Mouse (Mus musculus) cerebellum, postnatal 4 days (tissue): Measurements from ENCODE around the gene Apof.
A peak's percentile ranks its signal among the peaks of the same experiment; 100 is the strongest.
"Not testable (repeated sequence)": the region's sequence is repeated elsewhere in the genome, so short reads cannot be mapped to it uniquely, and the experiment has no call there.

Source experiments
- DNase-seq, 2 experiments: peaks; one replicate each; pipeline ENCODE4 v3.0.0; 2022; ENCODE audit warnings: low spot score in 2 of 2, mixed read lengths in 1 of 2

Apof gene

DNA sequence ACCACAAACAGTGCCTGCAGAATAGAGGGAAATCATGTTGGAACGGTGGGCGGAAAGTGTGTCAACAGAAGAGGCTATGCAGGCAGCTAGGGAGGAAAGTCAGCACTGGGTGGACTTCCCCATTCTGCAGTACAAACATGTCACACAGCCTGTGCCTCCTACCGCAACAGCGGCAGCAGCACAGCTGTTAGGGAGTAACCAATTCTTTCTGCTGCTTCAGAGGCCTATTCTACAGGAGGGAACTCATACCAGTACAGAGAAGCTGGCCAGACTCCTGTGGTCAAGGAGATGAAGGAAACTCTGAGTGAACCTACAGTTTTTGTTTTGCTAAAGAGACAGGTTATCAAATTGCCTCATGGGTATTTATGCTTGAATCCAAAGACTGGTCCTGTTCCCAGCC lies 9.5 kb upstream of the Apof start:
- DNase-seq = no peak

DNA sequence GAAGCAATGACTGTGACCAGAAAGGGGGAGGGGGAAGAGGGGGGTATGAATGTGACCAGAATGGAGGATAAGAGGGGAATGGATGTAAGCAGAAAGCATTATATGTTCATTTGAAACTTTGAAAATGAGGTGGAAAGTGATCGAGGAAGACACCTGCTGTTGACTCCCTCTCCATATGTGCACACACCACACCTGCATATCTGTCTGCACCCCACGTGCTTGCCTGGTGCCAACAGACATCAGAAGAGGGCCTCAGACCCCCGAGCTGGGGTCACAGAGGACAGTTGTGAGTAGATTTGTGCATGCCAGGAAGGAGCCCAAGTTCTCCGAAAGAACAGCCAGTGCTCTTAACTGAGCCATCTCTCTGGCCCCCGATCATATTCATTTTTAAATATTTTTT lies 8.5 kb upstream of the Apof start:
- DNase-seq = no peak

DNA sequence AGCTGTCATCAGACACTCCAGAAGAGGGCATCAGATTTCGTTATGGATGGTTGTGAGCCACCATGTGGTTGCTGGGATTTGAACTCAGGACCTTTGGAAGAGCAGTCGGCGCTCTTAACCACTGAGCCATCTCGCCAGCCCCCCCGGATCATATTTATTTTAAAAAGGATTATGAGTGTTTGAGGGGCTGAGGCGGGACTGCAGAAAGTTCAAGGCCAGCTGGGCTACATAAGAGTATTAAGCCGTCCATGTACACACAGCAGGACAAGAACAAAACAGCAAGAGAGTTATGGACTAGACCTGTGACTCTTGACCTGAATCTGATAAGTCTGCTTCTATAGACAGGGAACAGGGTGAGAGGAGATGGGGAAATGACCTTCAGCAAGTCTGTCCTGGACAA lies 8.1 kb upstream of the Apof start:
- DNase-seq = not testable (repeated sequence)

DNA sequence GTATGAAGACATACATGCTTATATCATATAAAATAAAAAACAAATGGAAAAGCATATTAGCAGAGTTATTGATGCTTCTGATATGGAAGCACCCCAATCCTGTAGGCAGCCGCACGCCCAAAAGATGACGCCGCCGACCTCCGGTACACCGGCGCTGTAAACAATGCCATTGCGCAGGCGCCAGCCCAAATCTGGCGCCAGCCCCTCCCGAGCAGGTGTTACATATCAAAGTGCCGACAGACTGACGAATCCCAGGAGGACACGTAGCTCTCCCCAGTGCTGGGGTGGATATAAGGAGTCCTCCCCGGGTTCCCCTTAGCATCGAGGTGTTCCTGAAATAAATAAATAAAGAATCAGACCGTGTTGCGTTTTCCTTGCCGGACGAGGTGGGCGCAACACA lies 6.2 kb upstream of the Apof start:
- DNase-seq = no peak

DNA sequence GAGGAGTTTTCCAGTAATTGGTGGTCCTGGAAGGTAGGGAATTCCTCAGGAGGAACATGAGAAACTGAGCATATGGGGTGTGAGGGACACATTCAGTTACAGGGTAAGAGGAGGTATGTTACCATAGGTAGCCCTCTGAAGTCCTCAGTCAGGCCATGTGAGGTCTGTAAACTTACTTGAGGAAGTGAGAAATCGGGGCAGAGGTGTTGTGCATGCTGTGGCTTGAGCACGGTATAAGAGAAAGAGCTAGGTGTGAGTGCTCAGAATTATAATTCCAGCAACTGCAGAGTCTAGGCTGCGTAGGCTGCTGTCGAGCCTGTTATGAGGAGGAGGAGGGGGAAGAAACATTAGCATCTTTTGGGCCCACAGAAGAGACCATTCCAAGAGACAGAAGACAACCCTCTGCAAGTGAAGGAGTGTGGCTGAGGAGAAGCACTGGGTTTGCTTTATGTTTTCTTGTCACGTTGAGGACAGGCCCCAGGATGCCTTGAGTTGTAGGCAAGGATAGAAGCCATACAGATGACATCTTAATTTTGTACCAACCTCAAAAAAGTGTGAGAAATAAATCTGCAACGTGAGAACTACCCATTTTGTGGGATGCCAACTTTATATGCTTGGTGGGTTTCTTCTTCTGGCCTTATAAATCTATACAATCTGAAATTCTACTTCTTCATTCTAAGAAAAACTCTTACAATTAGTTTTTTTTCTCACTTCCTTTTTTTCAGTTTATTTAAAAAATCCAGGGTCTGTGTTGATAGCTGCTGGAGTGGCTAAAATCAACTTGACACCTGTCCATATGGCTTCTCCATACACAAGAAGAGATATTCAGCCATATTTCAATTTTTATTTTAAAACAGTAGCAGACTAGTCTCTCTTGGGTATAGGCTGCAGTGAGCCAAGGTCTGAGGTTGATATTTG lies 4.8 kb upstream of the Apof start:
- no peak for DNase-seq

DNA sequence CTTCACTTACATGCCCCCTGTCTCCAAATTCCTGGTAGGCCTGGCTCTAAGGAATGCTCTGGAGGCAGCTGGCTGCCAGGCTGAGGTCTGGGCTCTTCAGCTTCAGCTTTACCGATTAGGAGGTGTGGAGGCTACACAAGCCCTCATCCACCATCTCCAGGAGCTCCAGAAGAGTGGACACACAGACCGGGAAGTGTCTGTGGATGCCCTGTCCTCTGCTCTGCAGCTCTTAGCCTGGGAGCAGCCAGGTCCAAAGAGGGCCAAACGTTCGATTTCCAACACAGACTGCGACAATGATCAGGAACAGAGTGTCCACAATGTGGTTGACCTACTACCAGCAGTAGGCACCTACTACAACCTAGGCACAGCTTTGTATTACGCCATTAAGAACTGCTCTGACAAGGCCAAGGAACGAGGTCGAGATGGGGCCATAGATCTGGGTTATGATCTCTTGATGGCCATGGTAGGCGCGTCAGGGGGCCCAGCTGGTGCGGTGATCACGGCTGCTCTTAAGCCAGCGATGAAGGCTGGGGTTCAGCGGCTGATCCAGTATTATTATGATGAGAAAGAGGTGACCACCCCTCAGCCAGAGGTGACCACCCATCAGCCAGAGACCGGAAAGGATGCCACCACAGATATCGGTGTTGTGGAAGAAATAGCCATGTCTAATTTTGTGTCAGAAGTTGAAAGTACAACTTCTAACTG lies 887 bp downstream of the Apof start:
- DNase-seq = no peak

DNA sequence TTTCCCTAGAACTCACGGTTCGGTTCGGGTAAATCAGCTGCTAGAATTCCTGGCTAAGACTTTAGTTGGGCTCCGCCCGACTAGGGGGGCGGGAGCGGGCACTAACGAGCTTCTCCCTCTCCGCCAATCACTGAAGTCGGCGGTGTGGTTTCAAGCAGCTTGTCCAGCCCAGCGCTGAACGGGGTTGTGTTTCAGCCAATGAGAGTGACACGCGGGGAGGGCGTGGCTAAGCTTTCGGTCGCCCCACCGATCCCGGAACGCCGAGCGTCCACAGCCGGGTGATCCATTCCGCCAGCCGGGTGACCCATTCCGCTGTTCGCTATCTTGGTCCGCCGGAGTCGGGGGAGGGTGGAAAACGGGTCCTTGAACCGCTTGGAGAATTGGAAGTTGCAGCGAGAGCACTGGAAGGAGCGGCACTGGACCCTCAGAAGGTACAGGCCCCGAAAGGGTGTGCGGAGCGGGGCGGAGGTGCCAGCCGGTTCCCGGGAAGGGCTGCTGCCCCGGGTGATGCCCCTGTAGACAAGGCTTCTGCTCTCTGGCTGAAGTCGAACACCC lies 1.9 kb downstream of the Apof start, which contains the start of gene Stat2:
Stat2 (plus strand) TSS at position 273 of the 555 bp plus-strand sequence.
- DNase-seq = peak; percentile 80 to 92

DNA sequence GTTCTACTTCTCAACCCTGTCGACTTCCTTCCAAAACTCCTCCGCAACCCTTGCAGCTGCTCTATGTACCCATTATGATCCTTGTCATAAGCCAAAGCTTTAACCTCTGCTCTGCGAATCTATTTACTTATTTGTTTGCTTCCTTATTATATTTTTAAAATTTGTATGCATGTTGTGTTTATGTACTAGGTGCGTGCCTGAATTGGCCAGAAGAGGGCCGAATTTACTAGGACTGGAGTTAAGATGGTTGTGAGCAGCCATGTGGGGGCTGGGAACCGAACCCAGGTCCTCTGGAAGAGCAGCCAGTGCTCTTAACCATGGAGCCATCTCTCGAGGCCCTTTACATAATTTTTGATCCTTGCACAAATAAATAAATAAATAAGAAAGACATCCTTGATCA lies 2.4 kb downstream of the Apof start:
- DNase-seq = no peak

DNA sequence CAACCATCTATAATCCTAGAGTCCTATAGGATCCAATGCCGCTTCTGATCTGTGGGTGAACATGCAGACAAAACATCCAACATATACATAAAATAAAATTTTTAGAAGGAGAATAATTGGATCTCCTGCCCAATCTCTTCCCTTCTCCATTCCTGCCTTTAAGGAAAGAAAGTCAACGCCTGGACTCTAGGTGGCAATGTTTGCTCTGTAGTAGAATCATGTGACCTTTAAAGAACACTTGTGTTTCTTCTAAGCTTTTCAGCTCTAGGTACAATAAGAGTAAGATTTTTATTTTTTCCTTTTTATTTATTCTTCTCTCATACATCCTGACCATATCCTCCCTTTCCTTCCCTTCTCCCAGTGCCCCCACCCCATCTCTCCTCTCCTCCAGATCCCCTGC lies 3.4 kb downstream of the Apof start:
- no peak for DNase-seq

DNA sequence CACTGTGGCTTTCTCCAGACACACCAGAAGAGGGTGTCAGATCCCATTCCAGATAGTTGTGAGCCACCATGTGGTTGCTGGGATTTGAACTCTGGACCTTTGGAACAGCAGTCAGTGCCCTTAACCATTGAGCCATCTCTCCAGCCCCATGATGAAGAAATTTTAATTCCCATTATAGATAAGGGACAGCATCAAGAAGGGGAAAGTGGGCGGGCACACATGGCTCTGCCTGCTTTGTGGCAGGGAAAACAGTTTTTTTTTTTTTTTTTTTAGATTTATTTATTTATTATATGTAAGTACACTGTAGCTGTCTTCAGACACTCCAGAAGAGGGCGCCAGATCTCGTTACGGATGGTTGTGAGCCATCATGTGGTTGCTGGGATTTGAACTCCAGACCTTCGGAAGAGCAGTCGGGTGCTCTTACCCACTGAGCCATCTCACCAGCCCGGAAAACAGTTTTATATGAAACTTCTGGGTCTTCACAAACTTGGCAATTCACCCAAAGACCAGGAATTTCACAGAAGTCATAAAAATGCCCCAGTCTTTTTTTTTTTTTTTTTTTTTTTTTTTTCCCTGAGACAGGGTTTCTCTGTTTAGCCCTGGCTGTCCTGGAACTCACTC lies 4.5 kb downstream of the Apof start:
- not testable (repeated sequence) for DNase-seq

DNA sequence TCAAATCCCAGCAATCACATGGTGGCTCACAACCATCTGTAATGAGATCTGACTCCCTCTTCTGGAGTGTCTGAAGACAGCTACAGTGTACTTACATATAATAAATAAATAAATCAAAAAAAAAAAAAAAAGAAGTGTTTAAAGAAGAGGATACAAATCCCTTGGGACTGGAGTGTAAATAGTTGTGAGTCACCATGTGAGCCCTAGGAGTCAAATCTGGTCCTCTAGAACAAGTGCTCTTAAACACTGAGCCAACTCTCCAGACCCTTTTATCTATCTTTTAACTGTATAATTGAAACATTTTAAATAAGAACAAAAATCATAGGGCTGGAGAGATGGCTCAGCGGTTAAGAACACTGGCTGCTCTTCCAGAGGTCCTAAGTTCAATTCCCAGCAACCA lies 6.9 kb downstream of the Apof start:
- DNase-seq = not testable (repeated sequence)

DNA sequence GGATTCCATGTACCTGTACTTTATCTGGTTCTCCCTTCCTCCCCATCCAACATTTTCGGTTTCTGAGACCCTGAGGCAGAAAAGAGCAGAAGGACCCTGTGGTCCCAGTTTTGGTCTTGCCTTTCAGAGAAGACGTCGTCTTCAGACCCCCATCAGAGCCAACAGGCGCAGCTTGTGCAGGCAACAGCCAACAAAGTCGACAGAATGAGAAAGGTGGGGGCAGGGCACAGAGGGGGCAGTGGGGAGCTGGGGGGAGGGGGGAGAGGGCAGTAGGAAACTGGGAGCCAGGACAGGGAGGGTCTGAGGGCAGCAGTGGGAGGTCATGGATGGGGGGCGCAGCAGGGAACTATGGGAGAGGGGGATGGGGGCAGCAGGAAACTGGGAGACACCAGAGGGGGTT lies 9.7 kb downstream of the Apof start:
- DNase-seq = no peak

DNA sequence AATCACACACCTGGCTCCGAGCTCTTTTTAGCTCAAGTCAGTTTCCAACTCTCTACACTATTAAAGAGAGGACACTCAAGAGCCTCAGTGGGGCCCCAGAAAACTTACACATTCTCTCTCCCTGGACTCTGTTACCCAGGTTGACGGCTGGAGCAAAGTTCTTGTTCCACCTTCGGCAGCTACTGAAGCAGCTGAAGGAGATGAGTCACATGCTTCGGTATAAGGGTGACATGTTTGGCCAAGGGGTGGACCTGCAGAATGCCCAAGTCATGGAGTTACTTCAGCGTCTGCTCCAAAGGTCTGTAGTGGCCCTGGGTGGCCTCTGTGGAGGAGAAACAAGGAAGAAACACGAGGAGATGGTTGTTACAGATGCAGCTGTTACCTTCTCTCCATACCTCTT lies 12.5 kb downstream of the Apof start:
- no peak for DNase-seq

DNA sequence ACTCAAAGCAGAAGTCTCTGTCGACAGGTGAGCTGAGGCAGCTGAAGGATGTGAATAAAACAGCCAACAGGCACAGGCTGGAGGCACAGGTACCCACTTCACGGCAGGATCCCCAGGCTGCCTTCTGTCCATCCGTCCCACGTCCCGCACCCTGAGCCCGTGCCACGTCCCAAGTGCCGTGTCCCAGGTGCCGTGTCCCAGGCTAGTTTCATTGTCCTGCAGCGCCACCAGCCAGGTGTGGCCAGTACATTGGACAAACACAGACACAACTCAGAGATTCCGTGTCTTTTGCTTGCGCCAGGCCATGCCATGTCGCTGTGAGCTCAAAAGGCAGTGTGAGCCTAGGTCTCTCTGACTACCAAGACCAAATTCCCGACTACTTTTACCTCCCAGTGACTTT lies 13.2 kb downstream of the Apof start:
- DNase-seq = no peak

DNA sequence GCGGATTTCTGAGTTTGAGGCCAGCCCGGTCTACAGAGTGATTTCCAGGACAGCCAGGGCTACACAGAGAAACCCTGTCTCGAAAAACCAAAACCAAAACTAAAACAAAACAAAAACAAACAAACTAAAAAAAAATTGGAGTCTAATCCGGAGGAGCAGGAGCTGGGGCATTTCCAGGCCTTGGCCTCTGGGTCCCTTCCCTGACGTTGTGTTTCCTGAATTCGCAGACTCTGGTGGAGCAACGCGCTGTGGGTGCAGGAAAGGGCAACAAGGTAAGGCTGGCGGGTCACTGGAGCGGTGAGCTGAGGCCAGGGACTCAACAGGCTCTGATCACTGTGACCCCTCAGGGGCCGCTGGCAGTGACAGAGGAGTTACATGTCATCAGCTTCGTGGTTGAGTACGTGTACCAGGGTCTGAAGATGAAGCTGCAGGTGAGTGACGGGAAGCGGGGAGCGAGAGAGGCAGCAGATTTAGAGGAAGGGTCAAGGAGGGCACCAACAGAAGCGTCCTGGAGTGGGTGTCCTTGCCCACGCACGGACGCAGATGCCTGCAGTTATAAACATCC lies 14.5 kb downstream of the Apof start:
- DNase-seq = no peak

DNA sequence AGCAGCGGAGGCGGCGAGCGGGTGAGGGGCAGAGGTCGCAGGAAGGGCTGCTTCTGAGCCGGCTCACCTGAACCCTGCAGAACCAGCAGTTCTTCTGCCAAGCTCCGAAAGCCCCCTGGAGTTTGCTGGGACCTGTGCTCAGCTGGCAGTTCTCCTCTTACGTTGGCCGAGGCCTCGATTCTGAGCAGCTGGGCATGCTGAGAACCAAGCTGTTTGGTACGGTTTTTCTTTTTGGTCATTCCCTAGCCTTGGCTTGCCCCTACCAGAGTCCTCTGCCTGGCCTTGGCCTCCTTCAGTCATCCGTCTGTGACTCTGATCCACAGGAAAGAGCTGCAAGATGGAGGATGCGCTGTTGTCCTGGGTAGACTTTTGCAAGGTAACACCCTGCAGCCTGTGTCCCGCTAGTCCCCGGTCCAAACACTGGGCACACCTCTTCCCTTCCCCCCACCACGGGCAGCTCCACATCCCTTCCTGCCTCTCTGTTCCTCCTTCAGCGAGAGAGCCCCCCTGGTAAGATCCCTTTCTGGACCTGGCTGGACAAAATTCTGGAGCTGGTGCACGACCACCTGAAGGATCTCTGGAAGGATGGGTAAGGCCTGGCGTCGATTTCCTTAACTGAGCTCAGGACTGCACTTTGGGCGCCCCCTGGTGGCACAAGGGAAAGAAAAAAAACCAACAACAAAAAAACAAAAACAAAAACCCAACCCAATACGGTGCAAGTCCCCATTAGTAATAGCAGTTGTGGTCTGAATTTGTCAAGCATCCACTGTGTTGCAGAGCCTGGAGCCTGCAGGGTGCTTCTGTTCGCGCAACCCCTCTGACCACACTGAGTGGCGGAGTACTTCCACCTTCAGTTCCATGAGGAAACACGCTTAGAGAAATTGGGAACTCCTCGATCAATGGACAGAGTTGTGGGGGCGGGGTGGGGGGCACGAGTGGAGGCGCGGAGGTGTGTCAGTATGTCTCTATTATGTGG lies 15.4 kb downstream of the Apof start:
- peak; percentile 56 to 77 for DNase-seq

DNA sequence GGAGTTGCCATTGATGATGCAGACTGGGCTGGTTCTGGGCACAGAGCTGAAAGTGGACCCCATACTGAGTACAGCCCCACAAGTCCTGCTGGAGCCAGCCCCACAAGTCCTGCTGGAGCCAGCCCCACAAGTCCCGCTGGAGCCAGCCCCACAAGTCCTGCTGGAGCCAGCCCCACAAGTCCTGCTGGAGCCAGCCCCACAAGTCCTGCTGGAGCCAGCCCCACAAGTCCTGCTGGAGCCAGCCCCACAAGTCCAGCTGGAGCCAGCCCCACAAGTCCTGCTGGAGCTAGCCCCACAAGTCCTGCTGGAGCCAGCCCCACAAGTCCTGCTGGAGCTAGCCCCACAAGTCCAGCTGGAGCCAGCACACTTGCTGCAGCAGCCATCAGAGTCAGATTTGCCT lies 22.1 kb downstream of the Apof start:
- peak in 1 of 2 experiments; percentile 30 for DNase-seq

DNA sequence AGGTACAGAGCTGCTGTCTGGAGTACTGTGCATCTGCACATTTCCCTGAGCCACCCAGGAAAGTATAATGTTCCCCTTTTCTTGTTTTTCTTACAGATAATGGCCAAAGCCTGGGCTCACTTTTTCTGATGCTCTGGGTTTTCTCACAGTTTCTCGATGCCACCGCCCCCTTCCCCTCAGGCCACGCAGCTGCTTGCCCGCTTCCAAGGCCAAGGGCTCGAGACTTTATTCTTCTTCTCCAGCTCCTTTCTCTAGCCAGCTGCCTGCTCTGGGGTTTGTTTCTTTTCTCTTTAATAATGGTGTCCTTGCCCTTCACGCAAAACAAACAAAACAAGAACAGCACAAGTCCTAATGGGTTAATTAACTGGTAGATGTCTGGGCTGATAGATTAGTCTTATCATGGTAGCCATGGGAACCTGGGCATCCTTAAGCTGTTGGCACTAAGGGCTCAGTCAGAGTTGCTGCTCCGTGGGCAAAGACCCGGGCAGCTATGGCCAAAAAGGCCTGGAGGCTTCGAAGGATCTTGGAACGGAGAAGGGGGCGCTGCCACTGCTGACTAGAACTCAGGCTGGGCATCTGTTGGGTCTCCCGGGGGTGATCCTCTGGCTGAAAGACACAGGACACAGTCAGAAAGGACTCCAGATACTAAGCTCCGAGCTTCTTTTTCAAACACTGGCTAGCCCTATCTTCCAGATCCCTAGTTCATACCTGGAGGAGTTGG lies 28.1 kb downstream of the Apof start:
- DNase-seq = no peak

DNA sequence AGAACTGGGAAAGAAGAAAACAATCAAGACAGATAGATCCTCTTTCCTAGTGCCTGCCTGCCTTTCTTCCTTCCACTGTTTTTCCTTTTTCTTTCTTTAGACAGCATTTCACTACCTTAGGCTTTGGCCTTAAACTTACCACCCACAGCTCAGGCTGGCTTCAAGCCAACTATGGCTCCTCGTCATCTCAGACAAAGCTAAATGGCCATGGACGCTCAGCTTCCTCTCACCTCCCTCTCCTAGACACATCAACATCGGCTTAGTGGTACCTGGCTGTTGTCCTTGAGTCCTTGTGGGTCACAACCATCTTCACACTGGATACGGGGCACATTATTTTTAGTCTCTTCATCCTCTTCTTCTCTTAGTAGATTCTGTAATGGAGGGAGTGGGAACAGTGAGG lies 28.8 kb downstream of the Apof start:
- DNase-seq = peak in 1 of 2 experiments; percentile 41

DNA sequence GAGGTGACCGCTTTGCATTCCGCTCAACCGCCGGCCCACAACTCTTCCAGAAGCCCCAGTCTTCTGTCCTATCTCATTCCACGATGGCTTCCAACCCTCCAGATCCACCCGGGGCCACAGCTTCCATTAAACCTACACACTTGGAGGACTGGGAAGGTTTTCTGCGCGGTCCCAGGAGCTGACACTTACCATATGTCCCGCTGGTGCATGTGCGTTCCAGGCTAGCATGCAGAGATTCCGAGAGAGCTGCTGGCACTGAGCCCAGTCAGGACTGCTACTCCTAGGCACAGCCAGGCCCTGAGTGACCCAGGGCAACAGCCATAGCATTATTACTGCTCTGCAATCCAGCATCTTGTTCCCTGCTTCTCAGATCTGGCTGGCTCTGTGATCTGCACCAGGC lies 29.2 kb downstream of the Apof start:
- DNase-seq = peak in 1 of 2 experiments; percentile 44
